Mouse (Mus musculus) adrenal gland, postnatal 25 days (tissue): Measurements from ENCODE around the gene Camkmt. TPM values are rescaled to one million over a fixed set of nuclear protein-coding genes. Genes with fewer than 3 reads are reported as not detected.

Experiments used
- DNase-seq: peaks from one replicate; pipeline ENCODE4 v3.0.0; 2021; ENCODE audit warnings: mixed read lengths
- total RNA-seq: library from RNA; stranded (reverse); gene quantifications from 2 replicates; pipeline ENCODE4 v1.2.3, GENCODE M21; 2021

Gene Camkmt
- total RNA-seq, 1 experiment from 2014 or later = 8.0 TPM

GRCm38 (mm10) chr17:85495012-85495754 is 404.8 kb downstream of the Camkmt start:
- no peak for DNase-seq

GRCm38 (mm10) chr17:85495871-85496270 is 405.5 kb downstream of the Camkmt start:
- no peak for DNase-seq

DNA sequence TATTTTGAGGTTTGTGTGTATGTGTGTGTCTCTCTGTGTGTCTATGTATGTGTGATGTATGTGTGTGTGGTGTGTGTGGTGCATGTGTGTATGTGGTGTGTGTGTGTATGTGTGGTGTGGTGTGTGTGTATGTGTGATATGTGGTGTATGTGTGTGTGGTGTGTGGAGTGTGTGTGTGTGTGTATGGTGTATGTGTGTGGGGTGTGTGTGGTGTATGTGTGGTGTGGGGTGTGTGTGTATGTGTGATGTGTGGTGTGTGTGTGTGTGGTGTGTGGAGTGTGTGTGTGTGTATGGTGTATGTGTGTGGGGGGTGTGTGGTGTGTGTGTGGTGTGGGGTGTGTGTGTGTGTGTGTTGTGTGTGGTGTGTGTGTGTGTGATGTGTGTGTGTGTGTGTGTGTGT is 414.5 kb downstream of the Camkmt start:
- DNase-seq = no peak

DNA sequence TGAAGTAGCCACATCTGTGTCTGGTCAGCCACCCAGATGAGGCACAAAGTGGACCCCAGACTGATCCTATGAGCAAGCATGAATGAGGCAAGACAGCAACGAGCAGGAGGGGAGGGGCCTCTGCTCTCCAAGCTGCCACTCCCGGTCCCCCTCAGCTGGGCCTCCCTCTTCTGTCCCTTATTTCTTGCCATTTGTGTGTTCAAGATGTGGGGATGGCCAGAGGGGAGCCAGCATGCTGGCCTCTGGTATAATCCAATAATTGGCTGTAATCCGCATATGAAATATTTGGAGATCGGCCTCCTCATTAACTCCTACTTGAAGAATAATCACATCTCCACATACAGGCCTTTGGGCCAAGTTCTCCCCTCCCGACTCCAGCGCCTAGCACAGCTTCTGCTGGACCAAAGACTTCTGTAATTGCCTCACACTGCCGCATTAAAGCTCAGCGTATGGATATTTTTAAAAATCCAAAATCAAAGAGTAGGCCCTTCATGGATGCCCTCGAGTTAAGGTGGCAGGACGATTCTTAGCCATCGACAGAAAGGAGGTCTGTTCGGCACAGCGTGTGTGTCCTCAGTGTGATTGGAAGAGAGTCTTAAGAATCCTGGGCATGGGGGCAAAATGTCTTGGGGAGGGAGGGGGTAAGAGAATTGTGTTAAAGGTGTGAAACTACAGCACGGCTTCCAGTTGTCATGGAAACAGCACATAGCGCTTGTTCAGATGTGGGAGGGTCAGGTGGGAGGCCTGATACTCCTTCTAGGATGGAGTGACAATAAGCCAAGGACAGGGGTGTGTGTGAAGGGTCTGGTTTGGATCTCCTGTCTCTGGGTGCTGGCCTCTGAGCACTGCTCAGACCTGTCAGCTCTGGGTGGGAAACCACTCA is 416.1 kb downstream of the Camkmt start:
- no peak for DNase-seq

- no peak for DNase-seq
Observed at GRCm38 (mm10) chr17:85507089-85507460, 416.7 kb downstream of the Camkmt start.

Other genes with a start within 250 kb of the Camkmt start
- 143 and 172 TPM in 2 replicates for gene Ppm1b, start 133.8 kb upstream of the Camkmt start, total RNA-seq
- gene Slc3a1, start 62.2 kb upstream of the Camkmt start, total RNA-seq = 0.38 and 0.79 TPM in 2 replicates
- 38.4 and 41.4 TPM in 2 replicates for gene Prepl, start 311 bp upstream of the Camkmt start, total RNA-seq